Mouse (Mus musculus): ENCODE data around the gene Wdr74. TPM values are rescaled to one million over a fixed set of nuclear protein-coding genes. Genes with fewer than 3 reads are reported as not detected.

Gene Wdr74
- polyA plus RNA-seq, 2 experiments from 2014 or later: 72.5 to 92.2 TPM

DNA sequence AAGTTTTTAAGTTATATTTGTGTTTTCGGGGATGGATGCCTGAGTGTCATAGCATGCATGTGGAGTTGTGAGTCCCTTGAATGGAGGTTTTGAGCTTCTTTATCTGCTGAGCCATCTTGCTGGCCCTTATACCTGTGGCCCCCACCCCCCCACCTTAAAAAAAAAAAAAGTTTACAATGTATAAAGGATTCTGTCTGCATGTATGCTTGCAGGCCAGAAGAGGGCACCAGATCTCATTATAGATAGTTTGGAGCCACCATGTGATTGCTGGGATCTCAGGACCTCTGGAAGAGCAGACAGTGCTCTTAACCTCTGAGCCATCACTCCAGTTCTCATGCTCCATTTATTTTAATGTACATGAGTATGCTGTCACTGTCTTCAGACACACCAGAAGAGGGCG is 11.7 kb downstream of the Wdr74 start:
- ATAC-seq: no peak

GRCm38 (mm10) chr19:8755652-8756051 is 20.0 kb downstream of the Wdr74 start:
- ATAC-seq: no peak

GRCm38 (mm10) chr19:8756635-8757387 is 21.2 kb downstream of the Wdr74 start, which contains the start of gene Nxf1:
Nxf1 (plus strand) TSS chr19:8757073.
- ATAC-seq: peak; percentile 90

GRCm38 (mm10) chr19:8757471-8757998 is 21.9 kb downstream of the Wdr74 start:
- peak; percentile 27 for ATAC-seq

DNA sequence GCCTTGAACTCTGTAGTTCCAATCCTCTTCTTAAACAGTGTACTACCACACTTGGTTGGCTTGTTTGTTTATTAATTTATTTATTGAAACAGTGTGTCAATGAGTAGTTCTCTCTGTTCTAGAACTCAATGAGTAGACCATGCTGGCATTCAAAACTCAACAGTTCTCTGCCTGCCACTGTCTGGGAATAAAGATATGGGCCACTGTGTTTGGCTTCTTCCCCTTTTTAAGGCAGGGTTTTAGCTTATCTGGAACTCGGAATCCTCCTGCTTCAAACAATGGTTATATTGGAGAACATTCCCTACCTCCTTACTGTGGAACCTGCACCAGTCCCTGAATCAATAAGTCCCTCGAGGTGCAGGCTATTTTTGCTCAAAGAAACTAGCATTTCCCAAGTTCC is 23.3 kb downstream of the Wdr74 start:
- ATAC-seq: no peak

DNA sequence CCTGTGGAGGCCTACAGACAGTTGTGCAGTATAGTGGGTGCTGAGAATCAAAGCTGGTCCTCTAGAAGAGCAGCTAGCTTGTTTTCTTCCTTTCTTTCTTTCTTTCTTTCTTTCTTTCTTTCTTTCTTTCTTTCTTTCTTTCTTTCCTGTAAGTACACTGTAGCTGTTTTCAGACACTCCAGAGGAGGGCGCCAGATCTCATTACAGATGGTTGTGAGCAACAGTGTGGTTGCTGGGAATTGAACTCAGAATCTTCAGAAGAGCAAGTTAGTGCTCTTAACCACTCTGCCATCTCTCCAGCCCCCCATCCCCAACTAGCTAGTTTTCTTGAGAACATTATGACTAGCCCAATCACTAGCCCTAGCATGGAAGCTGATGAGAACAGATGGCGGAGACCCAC is 25.1 kb downstream of the Wdr74 start:
- ATAC-seq: no peak

DNA sequence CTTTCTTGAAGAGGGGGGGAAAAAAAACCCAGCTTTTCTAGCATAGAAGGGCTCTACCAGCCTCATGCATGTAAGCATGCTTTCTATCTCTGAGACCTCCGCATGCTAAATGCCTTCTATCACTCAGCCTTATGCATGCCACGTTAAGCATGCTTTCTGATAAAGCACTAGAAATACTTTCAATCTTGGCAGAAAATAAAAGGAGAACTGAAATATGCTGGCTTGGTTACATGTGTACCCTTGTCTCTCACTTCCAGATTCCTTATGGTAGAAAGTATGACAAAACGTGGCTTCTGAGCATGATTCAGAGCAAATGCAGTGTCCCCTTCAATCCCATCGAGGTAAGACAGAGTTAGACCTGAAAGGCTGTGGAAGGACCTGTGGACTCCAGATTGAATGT is 27.6 kb downstream of the Wdr74 start:
- ATAC-seq: no peak

GRCm38 (mm10) chr19:8765562-8765961 is 29.9 kb downstream of the Wdr74 start:
- no peak for ATAC-seq

GRCm38 (mm10) chr19:8770567-8771270 is 35.1 kb downstream of the Wdr74 start, which contains the start of gene Tmem223:
Tmem223 (plus strand) TSS chr19:8770996.
- peak; percentile 73 for ATAC-seq

GRCm38 (mm10) chr19:8772996-8773395 is 37.4 kb downstream of the Wdr74 start:
- ATAC-seq: no peak

- no peak for ATAC-seq
These were observed 37.8 kb downstream of the Wdr74 start for GRCm38 (mm10) chr19:8773409-8773808.

- ATAC-seq: peak; percentile 86
These were observed 38.6 kb downstream of the Wdr74 start, which contains the start of gene Tmem179b for GRCm38 (mm10) chr19:8774086-8774835. Tmem179b (minus strand) TSS chr19:8774467.

DNA sequence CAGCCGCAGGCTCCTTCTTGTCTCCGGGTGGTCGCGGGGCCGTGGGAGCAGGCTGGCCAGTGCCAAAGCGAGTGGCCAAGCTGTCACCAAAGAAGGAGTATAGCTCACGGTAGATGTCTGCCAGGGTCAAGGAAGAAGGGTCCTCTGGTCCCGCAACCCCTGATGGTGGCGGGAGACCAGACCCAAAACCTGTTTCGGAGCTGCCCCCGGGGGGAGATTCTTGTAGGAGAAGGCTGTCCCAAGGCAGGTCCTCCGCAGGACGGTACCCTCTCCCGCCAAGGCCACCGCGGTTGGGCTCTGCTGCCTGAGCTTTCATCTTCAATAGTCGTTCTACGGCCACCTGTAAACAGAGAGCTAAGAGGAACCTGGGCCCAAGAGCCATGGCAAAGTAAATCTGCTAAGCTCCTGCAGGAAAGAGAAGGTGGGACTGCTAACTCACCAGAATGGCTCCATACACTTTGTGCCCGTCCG is 39.4 kb downstream of the Wdr74 start:
- ATAC-seq: no peak

DNA sequence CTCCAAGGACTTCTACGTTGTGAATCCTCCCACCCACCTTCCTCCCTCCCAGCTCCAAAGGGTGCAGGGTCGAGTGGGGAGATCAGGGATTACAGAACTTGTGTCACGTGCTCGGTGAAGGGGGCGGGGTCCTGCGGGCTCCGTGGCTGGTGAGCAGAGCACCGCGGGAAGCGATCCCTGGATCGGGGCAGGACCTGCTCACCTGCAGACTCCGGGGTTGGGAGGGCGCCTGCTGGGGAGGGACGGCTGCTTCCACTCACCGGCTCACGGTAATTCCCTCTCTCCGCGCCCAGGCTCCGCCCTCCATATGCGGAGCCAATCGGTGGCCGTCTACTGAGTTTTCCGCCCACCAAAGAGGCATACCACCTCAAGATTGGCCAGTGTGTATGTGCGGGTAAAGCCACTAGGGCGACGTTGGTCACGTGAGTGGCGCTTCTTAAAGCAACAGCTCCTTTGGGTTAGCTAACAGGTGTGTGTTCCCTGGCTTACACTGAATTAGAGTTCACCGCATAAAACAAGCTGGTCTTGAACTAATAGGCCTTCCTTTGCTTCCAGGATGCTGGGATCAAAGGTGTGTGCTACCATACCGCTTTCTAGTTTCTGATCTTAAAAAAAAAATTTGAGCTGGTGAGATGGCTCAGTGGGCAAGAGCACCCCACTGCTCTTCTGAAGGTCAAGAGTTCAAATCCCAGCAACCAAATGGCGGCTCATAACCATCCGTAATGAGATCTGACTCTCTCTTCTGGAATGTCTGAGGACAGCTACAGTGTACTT is 50.6 kb downstream of the Wdr74 start, which contains the start of gene Taf6l:
TSS of gene Taf6l (minus strand) at position 410 of the 774 bp plus-strand sequence.
- peak; percentile 100 for ATAC-seq

- no peak for ATAC-seq
These were observed 52.9 kb downstream of the Wdr74 start for GRCm38 (mm10) chr19:8788521-8788920.

DNA sequence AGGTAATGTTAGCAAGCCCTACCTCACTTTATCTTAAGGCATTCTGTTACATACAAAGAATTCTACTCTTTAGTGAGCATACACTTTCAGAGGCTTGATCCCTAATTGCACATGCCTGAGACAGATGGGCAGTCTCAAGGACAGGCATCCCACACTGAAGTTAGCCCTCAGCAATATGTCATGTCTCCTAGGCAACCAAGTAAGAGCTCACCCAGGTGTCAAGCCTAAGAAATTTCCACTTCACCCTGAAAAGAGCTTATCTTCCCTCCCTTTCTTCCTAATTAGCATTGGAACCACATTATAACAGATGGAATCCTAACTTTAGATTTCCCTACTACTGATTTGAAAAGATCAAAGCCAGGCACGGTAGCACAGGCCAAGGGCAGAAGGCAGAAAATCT is 53.5 kb downstream of the Wdr74 start:
- no peak for ATAC-seq

DNA sequence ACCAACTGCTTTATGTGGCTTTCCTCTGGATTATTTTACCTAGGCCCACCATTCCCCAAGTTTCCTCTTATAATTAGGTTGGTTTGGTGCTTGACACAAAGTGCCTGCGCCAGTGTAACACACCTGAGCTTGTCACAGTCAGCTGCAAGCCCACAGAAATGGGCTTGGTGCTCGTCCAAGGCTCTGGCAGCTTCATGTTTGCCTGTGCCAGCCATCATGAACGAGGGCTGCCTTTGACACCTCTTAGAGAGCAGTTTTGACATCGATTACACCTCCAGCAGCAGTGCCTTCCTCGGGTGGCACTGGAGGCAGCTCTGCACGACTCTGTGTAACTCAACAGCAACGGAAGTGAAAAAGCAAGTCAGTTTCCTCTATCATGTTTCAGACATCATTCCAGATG is 54.5 kb downstream of the Wdr74 start:
- ATAC-seq: no peak
